Mouse (Mus musculus) B cell, adult 2 months (primary cell): ENCODE measurements around the gene Psmb7.

Experiments
- DNase-seq, 2 experiments: peaks; one replicate each; pipeline ENCODE4 v3.0.0; 2022

The Psmb7 gene

DNA sequence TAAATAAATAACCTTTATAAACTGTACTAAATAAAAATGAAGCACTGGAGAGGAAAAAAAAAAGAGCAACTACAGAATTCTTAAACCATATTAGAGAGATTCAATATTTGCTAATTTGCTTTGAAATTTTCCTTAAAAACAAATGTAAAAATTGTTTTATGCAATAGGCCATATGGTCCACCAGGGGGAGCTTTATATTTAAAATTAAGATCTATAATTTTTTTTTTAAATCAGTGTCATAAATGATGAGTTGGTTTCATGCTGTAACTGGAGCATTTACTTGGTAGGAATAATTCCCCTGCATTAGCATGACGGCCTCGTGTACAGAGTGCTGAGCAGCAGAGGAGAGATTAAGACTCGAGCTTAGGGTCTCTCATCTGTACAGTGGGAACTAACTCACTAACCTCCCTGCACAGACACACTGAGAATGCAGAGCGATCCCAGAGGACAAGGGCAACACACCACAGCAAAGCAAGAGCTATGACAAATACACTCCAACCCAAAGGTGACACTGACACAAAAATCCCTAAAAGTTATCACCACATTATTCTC, 6.1 kb downstream of the Psmb7 start:
- peak; percentile 7 to 8 for DNase-seq

DNA sequence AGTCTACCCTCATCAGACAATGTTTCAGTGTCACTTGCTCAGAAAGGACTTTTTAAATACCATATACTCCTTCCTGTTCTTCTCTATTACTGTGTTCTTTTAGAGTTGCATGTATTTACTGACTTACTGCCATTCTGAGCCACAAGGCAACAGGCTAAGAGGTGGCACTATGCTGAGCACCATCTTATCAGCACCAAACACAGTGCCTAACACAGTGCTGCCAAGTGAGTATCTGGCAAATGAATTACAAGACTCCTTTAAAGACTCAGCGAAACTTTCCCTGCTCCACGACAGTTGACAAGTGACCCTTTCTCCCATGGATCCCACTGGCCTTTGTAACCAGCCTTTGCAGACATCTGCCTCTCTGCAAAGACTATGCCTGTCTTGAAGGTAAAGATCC, 13.3 kb downstream of the Psmb7 start:
- DNase-seq: no peak

DNA sequence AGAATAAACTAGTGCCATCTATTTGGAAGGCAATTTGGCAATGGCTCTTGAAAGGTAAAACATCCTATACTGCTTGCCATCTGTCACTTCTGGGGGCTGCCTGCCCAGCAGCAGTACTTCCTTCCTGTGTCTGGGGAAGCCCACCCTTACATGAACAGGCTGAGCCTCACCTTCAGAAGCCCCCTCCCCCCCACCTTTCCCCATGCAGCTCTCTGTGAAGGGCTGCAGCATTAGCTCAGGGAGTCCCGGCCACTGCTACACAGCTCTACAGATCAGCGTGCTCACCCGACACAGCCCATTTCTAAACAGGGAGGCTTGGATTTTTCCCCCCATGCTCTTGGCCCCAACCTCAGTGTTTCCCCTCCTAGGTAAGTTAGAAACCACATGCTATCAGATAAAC, 14.4 kb downstream of the Psmb7 start:
- DNase-seq: no peak

DNA sequence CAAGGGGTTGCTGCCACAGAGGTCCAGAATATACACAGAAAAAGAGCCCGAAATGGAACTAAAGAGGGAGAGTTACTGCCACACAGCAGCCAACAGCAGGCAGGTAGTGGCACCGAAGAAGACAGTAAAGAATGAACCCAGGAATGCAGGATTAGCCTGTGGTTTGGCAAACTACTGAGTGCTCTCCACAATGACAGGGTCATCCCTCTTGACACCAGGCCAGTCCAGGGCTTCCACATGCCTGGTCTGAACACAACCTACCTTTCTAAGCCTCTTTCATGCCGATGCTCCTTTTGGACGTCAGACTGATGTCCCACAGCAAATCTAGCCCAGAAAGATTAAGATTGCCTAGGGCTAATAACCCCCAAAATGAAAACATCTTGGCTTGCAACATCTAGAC, 15.1 kb downstream of the Psmb7 start:
- no peak for DNase-seq

DNA sequence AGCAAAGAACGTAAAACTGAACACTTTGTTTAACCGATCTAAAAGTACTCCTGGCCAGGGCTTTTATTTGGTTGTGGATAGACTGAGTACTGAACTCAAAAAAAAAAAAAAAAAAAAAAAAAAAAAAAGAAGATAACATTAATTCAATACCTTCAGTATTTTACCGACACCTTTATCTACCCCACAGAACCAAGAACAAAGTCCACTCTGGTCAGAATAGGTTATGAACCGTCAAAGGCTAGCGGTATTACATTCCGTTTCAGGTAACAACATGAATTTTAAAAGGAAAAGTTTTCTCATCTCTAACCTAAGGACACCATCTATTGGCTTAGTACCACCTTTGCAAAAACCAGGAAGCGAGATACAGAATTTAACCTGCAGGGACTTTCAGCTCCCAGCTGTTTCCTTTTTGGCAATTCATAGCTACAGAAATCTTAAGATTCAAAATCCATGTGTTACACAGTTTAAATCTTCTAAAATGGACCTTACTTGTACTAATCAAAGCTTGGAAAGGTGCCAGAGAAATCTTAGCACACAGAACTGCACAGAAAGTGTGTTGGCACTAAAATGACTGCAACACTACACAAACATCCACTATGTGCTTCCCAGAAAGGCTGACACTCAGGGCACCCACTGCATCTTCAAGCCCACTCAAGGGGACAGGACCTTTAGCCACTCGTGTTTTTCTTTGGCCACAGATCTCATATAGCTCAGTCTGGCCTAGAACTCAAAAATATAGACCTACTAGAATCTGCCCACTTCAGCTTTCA, 19.9 kb downstream of the Psmb7 start:
- no peak for DNase-seq

DNA sequence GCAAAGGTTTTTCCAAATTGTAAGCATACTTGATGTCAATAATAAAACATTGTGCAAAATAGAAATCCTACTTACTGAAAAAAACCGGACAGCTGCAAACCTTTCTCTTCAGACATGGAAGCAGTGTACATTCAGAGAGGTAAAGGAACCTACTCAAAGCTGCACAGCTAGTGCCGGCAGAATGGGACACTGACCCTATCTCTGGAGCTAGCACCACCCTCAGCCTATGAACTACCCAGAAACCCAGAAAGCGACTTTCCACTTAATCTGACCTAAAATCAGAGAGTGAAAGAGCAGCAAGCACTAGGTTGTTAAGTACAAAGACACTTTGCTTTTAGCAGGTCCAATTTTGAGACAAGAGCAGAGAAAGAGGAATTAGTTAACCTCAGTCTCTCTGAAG, 20.5 kb downstream of the Psmb7 start:
- no peak for DNase-seq

DNA sequence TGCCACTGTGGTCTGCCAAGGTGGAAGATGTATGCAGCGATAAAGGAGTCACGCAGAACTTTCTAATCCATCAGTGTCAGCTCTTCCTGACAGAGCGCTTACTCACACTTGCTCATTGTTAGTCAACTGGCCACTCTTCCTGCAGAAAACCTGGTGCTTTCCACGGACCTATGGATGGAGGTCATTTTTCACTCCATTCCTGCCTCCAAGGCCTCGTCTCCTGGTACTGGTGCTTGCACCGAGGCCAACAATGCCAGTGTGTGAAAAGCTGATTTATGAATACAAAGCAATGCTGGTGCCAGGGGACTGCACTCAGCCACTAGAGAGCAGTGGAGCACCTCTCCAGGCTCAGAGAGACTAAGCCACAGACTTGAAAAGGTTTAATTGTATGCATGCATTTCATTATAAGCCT, 22.3 kb downstream of the Psmb7 start:
- DNase-seq: no peak

DNA sequence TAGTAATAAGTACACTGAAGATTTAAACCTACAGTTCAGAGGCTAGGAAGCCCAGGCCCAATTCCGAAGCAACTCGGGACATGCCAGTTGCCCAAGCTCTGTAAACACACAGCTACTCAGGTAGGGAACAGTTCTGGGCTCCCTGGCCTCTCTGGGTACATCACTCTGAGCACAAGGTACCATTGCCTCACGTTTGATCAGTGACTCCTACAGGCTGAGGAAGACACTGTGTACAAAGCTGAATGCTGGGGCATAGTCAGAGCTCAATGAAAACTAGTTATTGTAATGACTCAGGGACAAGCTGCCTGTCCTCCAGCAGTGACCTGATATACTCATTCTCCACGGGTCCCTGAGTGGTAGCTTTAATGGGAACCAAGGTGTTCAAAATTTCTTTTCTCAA, 22.8 kb downstream of the Psmb7 start:
- DNase-seq: no peak

DNA sequence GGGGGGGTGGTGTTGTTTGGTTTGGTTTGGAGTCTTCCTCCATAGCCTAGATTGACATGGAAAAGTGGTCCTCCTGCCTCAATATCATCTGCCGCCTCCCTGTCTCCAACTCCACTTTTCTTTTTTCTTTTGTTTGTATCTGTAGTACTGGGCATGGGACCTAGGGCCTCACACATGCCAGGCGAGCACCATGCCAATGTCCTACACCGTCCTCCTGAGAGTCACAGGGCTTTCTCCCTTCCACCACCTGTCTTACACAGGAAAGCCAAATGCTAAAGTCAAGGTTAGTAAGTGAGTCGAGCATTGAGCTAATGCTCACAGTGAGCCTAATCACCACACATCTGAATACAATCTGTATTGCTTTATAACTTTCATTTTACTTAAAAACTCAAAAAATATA, 24.1 kb downstream of the Psmb7 start:
- DNase-seq: no peak

DNA sequence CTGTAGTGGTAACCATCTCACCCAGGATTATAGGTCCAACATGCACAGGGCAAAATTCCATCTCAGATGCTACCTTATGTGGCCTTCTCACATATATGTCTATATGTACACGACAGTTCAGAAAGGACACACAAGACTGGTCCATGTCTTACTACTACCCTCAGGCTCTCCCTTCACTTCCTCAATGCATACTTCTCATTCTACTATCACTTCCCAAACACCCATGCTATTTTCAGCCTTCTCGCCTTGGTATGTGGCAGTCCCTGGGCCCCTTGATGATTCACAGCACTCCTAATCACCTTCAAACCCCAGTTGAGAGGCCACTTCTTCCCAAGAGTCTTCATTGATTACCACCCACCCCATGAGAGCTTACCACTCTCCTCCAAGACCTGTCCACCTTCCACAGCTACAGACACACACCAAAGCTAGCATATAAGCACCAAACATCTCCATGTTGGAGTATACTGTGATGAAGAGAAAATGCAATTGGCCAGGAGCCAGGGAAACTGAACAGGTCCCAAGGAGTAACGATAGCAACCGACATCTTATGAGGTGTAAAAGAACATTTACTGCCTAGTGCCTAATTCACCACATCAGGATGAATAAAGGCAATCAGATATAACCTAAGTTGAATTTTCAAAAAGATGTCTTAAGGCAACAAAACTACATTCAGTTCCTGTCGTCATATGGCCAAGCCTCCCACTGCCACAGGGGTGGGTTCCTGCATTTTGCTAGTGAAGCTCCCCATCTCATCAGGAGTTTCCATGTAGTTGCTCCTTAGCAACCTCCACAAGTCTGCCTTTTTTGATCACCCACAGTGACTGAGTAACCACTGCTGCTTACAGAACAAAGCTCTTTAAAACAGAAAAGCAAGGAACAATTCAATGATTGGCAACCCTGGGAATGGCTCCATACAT, 26.7 kb downstream of the Psmb7 start:
- no peak for DNase-seq

DNA sequence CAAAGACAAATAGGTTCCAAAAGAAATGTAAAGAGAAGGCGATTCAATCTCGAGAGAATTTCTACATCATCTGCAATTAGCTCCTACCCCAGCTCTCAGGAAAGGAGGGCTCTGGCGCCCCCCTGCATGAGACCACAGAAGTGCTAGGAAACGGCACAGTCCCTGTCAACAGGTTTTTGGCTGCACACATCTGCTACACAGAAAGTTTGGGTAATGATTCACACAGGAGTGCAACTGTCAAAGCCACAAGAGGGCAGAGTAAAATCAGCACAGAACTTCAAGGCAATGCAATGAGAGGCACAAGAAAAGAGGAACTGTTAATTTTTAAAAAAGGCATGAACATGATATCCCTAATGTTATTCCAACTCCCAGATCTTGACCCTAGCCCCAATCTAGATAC, 27.8 kb downstream of the Psmb7 start:
- peak; percentile 24 to 35 for DNase-seq

DNA sequence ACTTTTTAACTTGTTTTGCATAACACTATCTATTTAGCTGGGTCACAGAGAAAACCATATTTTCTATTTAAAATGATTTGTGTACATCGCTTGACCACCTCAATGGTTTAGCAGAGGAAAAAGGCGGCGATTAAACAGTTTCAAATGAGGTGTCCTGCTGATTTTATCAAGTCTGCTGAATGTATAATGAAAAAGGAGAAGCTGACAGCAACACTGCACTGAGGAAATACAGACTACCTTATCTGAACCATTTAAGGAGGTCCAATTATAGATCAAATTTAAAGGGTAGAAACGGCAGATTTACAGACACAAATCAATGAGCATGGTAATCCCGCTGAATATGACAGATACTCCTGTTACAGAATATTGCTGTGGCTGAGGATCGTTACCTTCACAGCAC, 29.4 kb downstream of the Psmb7 start:
- no peak for DNase-seq

DNA sequence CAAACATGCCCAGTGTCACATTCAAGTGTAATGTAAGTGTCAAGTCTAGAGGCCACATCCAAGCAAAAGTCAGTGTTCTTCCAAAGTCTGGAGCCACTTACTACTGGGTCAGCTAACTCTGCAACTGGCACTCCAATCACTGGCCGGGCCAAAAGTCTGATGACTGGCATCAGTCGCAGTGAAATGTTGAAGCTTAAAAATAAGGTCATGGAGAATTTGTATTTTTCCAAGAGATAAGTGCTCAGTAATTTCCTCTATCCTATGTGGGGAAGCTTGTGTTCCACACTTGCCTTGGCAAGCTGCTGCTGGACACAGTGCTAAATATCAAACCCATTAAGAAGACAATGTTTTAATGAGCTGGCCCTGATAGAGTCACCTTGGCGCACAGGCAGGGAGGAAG, 30.3 kb downstream of the Psmb7 start:
- DNase-seq: no peak

DNA sequence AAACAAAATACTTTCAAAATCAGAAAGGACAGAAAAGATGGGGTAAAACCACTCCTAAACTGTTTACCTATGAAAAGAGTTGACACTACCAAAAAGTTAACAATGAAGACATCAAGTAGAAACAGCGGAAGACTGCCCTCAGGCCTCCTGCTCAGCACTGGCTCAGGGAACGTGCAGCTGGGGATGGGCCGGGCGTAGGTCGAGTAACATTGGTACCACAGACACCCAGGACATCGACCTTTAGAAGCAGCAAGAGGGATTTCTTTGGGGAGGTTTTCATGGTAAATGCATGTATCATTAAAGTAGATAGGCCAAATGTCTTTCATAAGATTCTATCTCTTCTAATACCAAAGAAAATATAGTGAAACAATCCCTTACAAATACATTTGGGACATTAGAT, 31.3 kb downstream of the Psmb7 start:
- DNase-seq: no peak

DNA sequence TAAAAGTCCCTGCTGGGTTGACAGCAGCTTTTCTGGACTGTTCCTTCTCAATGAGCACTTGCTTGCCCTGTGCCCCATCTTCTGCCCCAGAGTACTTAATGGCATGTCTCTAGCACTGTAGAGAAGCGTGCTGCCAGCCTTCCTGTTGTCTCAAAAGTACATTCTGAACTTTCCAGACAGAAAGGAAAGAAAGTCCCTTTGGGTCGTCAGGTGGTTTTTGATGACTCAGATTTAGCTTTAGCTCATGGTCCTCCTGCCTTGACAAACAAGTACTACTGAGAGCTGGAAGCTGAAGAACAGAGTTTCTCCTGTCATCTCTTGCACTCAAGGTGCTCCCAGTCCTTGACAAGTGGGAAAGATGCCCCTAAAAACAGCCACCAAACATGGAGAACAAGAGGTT, 33.7 kb downstream of the Psmb7 start:
- no peak for DNase-seq

DNA sequence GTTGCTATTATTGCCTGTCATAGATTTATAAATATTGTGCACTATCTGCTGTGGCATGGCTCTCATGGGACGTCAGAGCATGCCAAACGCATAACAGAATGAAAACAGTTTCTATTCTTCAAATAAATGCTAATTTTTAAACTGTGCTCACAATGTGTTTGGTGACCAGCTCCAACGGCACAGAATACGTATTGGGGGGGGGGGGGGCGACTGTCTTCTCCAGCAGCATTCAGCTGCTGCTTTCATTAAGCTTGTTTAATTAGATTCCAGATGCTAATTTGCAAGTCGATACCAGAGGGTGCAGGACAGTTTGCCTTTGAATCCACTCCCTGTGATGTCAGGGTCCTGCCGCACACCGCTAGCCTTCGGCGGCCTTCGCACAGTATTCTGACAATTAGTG, 34.6 kb downstream of the Psmb7 start:
- DNase-seq: no peak

DNA sequence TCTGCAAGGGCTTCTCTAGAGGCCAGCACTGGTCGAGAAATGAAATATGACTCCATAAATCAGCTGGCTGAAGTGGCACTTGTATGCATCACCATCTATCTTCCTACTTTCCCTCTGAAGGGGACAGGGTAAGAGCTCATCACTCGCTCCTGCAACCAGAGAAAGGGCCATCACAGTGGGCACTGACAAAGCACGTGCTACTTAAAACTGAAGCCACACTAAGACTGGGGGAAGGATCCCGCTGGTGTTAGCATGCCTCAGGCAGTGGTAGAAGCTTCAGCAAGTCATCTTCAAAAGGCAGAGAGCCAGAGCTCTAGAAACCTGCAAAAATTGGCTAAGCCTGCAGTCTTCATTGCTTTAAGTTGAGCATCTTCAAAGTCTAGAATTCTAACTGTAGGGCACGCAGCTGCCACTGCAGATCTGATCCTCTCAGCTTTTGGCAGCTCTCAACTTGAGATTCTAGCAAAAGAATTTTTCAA, 35.0 kb downstream of the Psmb7 start:
- no peak for DNase-seq

DNA sequence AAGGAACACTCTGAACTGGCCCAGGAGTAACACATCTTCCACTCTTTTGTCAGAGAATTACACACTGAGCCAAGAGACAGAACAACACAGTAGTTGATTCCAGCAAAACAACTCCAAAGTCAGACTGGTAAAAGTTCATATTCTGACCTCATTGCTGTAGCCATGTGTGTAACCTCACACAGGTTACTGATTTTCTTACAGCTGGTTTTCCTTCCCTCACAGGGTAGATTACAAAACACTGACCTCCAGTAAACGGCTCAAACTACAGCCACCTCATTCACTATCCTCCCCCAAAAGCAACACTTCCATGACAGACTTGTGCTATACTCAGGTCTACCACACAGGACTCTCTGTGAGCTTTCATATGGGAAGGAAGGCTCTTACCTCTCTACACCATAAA, 36.2 kb downstream of the Psmb7 start:
- DNase-seq: no peak

DNA sequence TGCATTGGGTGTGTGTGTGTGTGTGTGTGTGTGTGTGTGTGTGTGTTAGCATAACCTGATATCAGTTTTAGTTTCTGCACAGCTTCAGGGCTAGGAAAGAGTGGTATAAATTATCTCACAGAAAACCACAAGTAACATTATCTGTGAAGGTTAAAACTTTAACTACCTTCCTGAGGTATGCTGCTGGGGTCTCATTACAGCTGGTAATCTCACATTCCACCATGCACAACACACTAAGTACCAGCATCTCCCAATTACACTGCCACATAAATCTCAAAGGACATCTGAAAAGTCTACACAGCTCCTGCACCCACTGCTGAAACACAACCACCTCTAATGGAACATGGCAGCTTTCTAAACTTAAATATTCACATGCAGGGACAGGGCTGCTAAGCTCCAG, 43.0 kb downstream of the Psmb7 start:
- DNase-seq: no peak

DNA sequence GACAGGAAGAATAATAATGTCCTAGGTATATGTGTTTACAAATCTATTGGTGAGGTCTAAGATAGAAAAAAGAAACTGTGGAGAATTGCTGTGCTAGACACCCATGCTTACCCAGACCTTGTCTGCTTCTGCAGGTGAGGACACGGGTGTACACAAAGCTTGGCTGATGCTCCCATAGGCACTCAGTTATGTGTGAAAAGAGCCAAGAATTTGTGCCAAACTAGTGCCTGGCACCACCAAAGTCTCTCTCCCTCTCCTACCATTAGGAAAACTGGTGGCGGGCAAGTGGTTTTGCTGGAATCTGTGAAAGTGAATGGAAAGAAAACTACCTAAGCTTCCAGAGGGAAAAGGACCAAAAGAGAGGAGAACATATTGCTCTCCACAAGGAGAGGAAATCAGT, 45.5 kb downstream of the Psmb7 start:
- no peak for DNase-seq

DNA sequence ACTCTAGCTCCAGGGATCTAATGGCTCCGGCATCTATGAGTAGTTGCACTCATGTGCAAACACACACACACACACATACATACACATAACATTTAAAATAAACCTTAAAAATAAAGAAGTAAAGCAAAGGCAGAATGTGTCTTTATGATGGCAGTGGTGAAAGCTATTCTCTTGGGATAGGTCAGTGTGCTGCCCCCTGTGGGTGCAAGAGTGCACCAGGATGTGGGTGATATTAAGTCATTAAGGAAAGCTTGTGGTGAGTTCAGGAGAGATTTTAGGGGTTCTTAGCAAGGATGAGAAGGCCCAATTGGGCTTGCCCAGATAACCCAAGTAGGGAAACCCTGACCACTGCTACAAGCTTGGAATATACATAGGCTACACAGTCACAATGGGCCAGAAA, 46.0 kb downstream of the Psmb7 start:
- peak; percentile 46 to 50 for DNase-seq

DNA sequence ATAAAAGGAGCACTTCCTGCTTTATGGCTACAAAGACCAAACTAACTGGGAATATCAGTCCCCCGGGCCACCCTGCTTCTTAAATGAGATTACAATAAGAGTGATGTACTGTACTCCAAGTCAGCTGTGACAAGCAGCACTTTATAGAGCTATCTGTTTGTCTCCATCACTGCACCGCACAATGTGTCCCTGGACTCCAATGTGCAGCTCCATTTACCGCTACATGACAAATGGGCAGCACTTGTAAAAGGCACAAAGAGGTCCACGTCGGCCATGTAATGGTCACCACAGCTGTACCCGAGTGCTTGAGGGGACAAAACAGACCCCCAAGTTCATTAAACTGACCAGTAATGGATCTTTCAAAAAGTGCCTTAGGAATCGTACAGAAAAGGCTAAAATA, 49.0 kb downstream of the Psmb7 start:
- DNase-seq: no peak

DNA sequence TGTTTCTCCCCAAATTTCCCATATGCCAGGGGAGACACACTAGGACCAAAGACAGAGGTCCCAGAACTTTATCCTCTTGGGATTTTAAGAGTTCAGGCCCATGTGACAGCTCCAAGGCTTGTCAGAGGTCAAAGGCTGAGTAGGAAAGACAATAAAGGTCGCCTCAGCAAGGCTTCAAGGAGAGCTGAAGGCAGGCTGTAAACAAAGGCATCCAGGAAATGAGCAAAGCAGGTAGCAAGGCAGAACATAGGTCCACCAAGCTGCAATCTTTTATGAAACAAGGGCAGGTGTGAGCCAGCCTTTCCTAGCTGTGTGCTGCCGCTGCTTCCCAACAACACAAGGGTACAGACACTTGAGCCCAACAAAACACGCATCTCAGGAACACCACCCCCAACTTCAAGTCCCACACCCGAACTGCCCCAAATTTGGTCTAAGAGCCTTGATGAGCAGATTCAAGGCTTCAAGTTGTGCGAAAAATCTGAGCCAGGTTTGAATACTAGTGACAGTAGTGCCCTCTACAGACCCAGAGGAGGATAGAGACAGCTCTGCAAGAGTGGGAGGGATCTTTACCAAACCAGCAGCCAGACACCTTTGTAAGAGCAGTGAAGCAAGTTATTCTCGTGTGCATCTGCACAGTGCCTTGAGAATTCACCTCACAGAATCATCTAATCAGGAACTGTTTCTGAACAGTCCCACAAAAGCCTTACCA, 52.0 kb downstream of the Psmb7 start:
- no peak for DNase-seq
